Mouse (Mus musculus) heart, postnatal 0 days (tissue): ENCODE results near the gene Serinc5. TPM values are rescaled to one million over a fixed set of nuclear protein-coding genes. Genes with fewer than 3 reads are reported as not detected.
"Not testable (repeated sequence)": the region's sequence is repeated elsewhere in the genome, so short reads cannot be mapped to it uniquely, and the experiment has no call there.

Experiments used
- ATAC-seq: fragments of 200-750 bp; cut with Nextera tagmentation; 2 replicates; pipeline ENCODE4 v1.8.0; 2017; ENCODE audit warnings: low read depth, moderate number of reproducible peaks, moderate library complexity; ENCODE audit not compliant: insufficient read depth
- DNase-seq: peaks from one replicate; pipeline ENCODE4 v3.0.0-alpha.2; 2016; ENCODE audit warnings: low spot score
- H3K27ac ChIP-seq: fragments of 300-500 bp; sonication (generic); 2 replicates; pipeline ENCODE4 v1.5.1; 2014; ENCODE audit warnings: low read depth, mild to moderate bottlenecking
- H3K27me3 ChIP-seq: fragments of 300-500 bp; sonication (generic); 2 replicates; pipeline ENCODE4 v1.6.1; 2014; ENCODE audit warnings: low read length, mixed read lengths; ENCODE audit not compliant: control insufficient read depth, insufficient read depth
- H3K36me3 ChIP-seq: fragments of 300-500 bp; sonication (generic); replicated peaks from 2 replicates; pipeline ENCODE4 v1.6.1; 2014; ENCODE audit warnings: low read length, mixed read lengths; ENCODE audit not compliant: control insufficient read depth, insufficient read depth
- H3K4me1 ChIP-seq: fragments of 300-500 bp; sonication (generic); 2 replicates; pipeline ENCODE4 v1.6.1; 2014; ENCODE audit warnings: antibody characterized with exemption; ENCODE audit not compliant: control insufficient read depth, insufficient read depth
- H3K4me2 ChIP-seq: fragments of 300-500 bp; sonication (generic); 2 replicates; pipeline ENCODE4 v1.6.1; 2014; ENCODE audit warnings: low read depth, mild to moderate bottlenecking, low read length, moderate library complexity
- H3K4me3 ChIP-seq: fragments of 300-500 bp; sonication (generic); 2 replicates; pipeline ENCODE4 v1.5.1; 2014; ENCODE audit warnings: low read depth, low read length
- H3K9ac ChIP-seq: fragments of 300-500 bp; sonication (generic); replicated peaks from 2 replicates; pipeline ENCODE4 v1.6.1; 2014; ENCODE audit warnings: low read depth, low read length, mixed read lengths
- H3K9me3 ChIP-seq: fragments of 300-500 bp; sonication (generic); replicated peaks from 2 replicates; pipeline ENCODE4 v1.6.1; 2016; ENCODE audit warnings: low read length; ENCODE audit not compliant: control insufficient read depth
- CTCF ChIP-seq: IDR thresholded peaks from 2 replicates; pipeline ENCODE4 v1.5.1; 2016; ENCODE audit warnings: antibody characterized with exemption, control low read depth, low read depth
- EP300 ChIP-seq: IDR thresholded peaks from 2 replicates; pipeline ENCODE4 v1.6.1; 2016; ENCODE audit warnings: antibody characterized with exemption, low read depth
- WGBS: fragments of 180-500 bp; shearing (Covaris S2); extraction: QIAGEN DNeasy Blood & Tissue Kit; methylation state at CpG from one replicate; pipeline ENCODE4 v1.1.7; 2014; 5-methylcytosine and 5-hydroxymethylcytosine counted together
- polyA plus RNA-seq: library from polyadenylated mRNA; unstranded; fragments of >200 nt; fragmentation: Nextera tagmentation; extraction: Ambion mirVana; gene quantifications from 2 replicates; pipeline ENCODE4 v1.2.1, GENCODE M21; 2015
- total RNA-seq: library from RNA; depleted of rRNA; stranded (reverse); fragments of >200 nt; gene quantifications from 2 replicates; pipeline ENCODE4 v1.2.3, GENCODE M21; 2014; ENCODE audit warnings: low replicate concordance

Gene Serinc5
- total and polyA plus RNA-seq, 2 experiments from 2014 or later: 9.8 to 28.2 TPM

DNA sequence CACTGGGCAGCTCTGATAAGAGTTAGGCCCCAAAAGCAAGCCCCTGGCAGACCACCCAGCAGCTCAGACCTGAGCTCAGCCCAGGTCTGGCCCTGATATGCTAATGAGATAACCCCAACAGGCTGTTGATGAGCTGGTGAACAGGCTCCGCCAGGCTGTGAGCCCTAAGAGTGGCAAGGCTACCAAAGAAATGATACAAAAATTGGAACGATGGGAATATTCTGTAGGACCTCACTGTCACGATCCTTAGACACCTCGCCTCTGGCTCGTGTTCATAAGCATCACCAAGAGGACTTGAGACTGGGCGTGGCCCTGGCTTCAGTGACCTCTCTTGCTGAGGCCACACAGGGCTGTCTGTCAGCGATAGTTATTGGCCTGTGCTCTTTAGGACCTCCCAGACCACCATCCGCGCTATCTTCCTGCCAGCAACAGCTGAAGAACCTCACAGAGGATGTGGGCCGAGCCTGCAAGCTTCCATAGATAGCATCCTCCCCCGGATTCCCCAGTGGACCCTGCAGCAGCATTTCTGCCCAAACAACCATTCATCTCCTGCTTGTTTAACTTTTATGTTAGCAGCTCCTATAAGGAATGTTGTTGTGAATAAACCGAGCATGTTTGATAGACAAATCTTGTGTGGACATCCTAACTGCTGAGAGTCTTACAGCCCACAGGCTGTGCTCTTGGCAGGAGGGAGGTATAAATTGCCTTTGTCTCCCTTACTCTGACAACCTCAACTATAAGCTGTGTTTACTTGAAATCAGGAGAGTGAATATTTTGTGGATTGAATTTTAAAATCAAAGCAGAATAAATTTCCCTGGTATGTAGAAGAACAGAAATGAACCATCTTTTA is 17.9 kb upstream of the Serinc5 start:
- Histone ChIP-seq H3K9me3 (no peaks in the 10 kb centered on the region), H3K4me1 (0 out of 2 replicates have a peak, but pooled peaks cover 16% of the 10 kb centered on the region), H3K27ac (no peak overlapping the region), H3K9ac (no peak overlapping the region), H3K4me3 (no peak overlapping the region), H3K36me3 (no peaks in the 10 kb centered on the region), H3K27me3 (no peaks in the 10 kb centered on the region), H3K4me2 (no peak overlapping the region)
- ATAC-seq: peak; percentile 82
- 14% methylated on average over 12 of the region's 12 CpGs for WGBS
- TF ChIP-seq CTCF (no peak), EP300 (no peak)
- peak; percentile 65 for DNase-seq

DNA sequence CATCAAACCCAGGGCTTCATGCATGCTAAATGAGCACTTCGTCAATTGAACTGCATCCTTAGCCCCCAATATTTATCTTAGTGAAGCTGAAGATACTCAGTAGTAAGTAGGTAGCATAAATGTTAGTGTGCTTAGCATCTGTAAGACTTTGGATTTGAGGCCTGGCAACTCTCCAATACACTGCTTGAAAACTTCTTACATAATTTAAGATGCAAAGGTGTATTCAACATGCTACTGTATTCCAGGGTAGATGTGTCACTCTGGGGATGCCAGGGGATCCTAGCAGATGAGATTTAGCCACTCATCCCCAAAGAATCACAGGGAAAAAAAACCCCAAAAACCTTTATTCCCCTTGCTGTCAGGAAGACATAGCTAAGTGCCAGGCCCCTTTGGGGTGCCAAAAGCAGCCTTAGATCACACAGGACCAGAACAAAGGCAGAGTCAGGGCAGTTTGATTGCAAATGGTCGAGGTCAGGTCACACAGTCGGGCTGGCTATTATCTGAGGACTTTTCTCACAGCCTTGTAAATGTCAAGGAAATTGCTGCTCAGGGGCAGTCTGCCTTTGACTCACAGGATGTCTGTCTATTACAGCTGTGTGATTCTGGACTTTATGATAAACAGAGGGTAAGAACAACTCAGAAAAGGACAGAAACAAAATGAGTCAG is 17.0 kb upstream of the Serinc5 start:
- H3K4me1 ChIP-seq: 0 out of 2 replicates have a peak, but pooled peaks cover 16% of the 10 kb centered on the region
- H3K4me2 ChIP-seq: no peak overlapping the region
- H3K9me3 ChIP-seq: no peaks in the 10 kb centered on the region
- H3K4me3 ChIP-seq: no peak overlapping the region
- no peaks in the 10 kb centered on the region for H3K36me3 ChIP-seq
- ATAC-seq (no peak), DNase-seq (no peak)
- 0 out of 2 replicates have a peak overlapping the region, but pooled peaks have one; percentile 16 for H3K27ac ChIP-seq
- no peak overlapping the region for H3K9ac ChIP-seq
- no peaks in the 10 kb centered on the region for H3K27me3 ChIP-seq
- TF ChIP-seq EP300: no peak
- no peak for TF ChIP-seq CTCF
- 30% methylated on average over 3 of the region's 3 CpGs for WGBS

DNA sequence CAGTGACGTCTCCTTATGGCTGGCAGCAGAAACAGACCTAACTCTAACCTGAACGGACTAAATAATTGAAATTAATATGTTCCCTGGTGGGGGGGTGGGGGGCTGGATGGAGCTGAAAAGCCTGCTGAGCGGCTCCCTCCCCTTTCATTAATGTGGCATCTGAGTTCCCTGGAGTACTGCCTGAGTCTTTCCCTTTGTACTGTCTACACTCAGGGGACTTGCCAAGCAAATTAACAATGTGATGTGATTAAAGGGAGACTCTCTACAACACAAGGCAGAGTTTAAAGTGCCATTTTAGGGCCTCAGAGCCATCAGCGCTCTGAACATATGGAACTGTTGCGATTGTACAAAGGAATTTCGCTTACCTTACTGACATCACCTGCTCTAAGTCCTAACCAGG is 16.4 kb upstream of the Serinc5 start:
- Histone ChIP-seq H3K9ac (no peak overlapping the region), H3K4me1 (0 out of 2 replicates have a peak, but pooled peaks cover 12% of the 10 kb centered on the region), H3K36me3 (no peaks in the 10 kb centered on the region), H3K9me3 (no peaks in the 10 kb centered on the region), H3K27me3 (no peaks in the 10 kb centered on the region), H3K27ac (no peak overlapping the region), H3K4me2 (no peak overlapping the region), H3K4me3 (no peak overlapping the region)
- TF ChIP-seq CTCF (no peak), EP300 (no peak)
- ATAC-seq: no peak
- WGBS: 69% methylated on average over 6 of the region's 6 CpGs
- no peak for DNase-seq

DNA sequence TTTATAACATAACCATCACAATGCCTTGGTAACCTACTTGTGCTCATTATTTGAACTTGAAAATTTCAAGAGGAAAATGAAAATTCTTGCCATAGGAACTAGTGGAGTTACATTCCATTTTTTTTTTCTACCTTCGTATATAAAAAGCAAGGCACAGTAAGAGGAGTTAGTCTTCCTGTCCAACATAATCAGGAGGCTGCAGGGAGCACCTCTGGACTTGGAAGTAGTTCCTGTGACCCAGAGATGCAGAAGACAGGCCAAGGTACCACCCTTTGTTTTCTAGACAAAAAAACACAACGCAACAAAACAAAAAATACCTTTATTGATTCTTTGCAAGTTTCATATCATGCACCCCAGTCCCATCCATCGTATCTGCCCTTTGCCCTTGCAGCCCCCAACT is 16.0 kb upstream of the Serinc5 start:
- no peaks in the 10 kb centered on the region for H3K27me3 ChIP-seq
- ATAC-seq: no peak
- H3K9me3 ChIP-seq: no peaks in the 10 kb centered on the region
- H3K4me3 ChIP-seq: no peak overlapping the region
- TF ChIP-seq EP300 (no peak), CTCF (no peak)
- no peak for DNase-seq
- H3K9ac ChIP-seq: no peak overlapping the region
- 77% methylated on average over 3 of the region's 3 CpGs for WGBS
- H3K36me3 ChIP-seq: no peaks in the 10 kb centered on the region
- H3K4me2 ChIP-seq: no peak overlapping the region
- no peak overlapping the region for H3K27ac ChIP-seq
- H3K4me1 ChIP-seq: 0 out of 2 replicates have a peak, but pooled peaks cover 12% of the 10 kb centered on the region

GRCm38 (mm10) chr13:92595424-92595823 is 15.5 kb upstream of the Serinc5 start:
- WGBS: 58% methylated on average over 3 of the region's 3 CpGs
- Histone ChIP-seq H3K9ac (no peak overlapping the region), H3K4me1 (0 out of 2 replicates have a peak, but pooled peaks cover 12% of the 10 kb centered on the region), H3K27me3 (no peaks in the 10 kb centered on the region), H3K9me3 (no peaks in the 10 kb centered on the region), H3K27ac (no peak overlapping the region), H3K4me3 (no peak overlapping the region), H3K36me3 (no peaks in the 10 kb centered on the region), H3K4me2 (no peak overlapping the region)
- TF ChIP-seq EP300: no peak
- no peak; the same call in 1 of the 2 replicates for TF ChIP-seq CTCF
- no peak for DNase-seq
- no peak for ATAC-seq

GRCm38 (mm10) chr13:92605306-92605705 is 5.6 kb upstream of the Serinc5 start:
- not testable (repeated sequence) for ATAC-seq, H3K27me3 ChIP-seq, H3K27ac ChIP-seq, H3K4me2 ChIP-seq, H3K9ac ChIP-seq, H3K9me3 ChIP-seq, H3K36me3 ChIP-seq, H3K4me3 ChIP-seq, H3K4me1 ChIP-seq, DNase-seq
- WGBS: 83% methylated on average over 4 of the region's 4 CpGs
